Mouse (Mus musculus) liver, embryonic 14.5 days (tissue): Measurements from ENCODE around the gene Snapc4. TPM values are rescaled to one million over a fixed set of nuclear protein-coding genes. Genes with fewer than 3 reads are reported as not detected.

Experiments used
- ATAC-seq: fragments of 200-750 bp; cut with Nextera tagmentation; 2 replicates; pipeline ENCODE4 v1.8.0; 2017; ENCODE audit warnings: moderate number of reproducible peaks, mild to moderate bottlenecking, moderate library complexity; ENCODE audit not compliant: insufficient read depth
- DNase-seq, 3 experiments: peaks; one replicate each; pipeline ENCODE4 v3.0.0-alpha.2; 2012 to 2013; ENCODE audit warnings: low read depth in 3 of 3, low spot score in 3 of 3
- H3K27ac ChIP-seq: fragments of 300-500 bp; sonication (generic); 2 replicates; pipeline ENCODE4 v1.5.1; 2014; ENCODE audit warnings: moderate library complexity, mild to moderate bottlenecking, control low read depth, inconsistent platforms
- H3K27me3 ChIP-seq: fragments of 300-500 bp; sonication (generic); 2 replicates; pipeline ENCODE4 v1.6.1; 2014; ENCODE audit warnings: mild to moderate bottlenecking, low read length, moderate library complexity; ENCODE audit not compliant: control insufficient read depth, insufficient read depth
- H3K36me3 ChIP-seq: fragments of 300-500 bp; sonication (generic); replicated peaks from 2 replicates; pipeline ENCODE4 v1.6.1; 2014; ENCODE audit warnings: low read depth; ENCODE audit not compliant: control insufficient read depth, insufficient read depth
- H3K4me1 ChIP-seq, 2 experiments: fragments of 200-500 bp in 1 of 2; fragments of 300-500 bp in 1 of 2; sonication (generic) in 1 of 2; replicated peaks; 2 replicates each; pipeline ENCODE4 v1.6.1; 2012 to 2014; ENCODE audit warnings: antibody characterized with exemption in 1 of 2, inconsistent platforms in 1 of 2, low read length in 1 of 2; ENCODE audit not compliant: control insufficient read depth in 2 of 2, insufficient read depth in 2 of 2
- H3K4me2 ChIP-seq: fragments of 300-500 bp; sonication (generic); 2 replicates; pipeline ENCODE4 v1.6.1; 2014; ENCODE audit warnings: low read depth, mild to moderate bottlenecking, control low read depth, moderate library complexity
- H3K4me3 ChIP-seq, 2 experiments: fragments of 200-500 bp in 1 of 2; fragments of 300-500 bp in 1 of 2; sonication (generic) in 1 of 2; 2 replicates each; pipeline ENCODE4 v1.5.1; 2012 to 2014; ENCODE audit warnings: low read depth in 2 of 2, low read length in 2 of 2, mild to moderate bottlenecking in 2 of 2, control low read depth in 1 of 2, inconsistent platforms in 1 of 2, moderate library complexity in 1 of 2; ENCODE audit not compliant: insufficient read depth in 1 of 2
- H3K9ac ChIP-seq: fragments of 300-500 bp; sonication (generic); replicated peaks from 2 replicates; pipeline ENCODE4 v1.6.1; 2014; ENCODE audit warnings: mild to moderate bottlenecking, control low read depth, moderate library complexity
- H3K9me3 ChIP-seq: fragments of 300-500 bp; sonication (generic); 2 replicates; pipeline ENCODE4 v1.6.1; 2016; ENCODE audit warnings: low read length, mixed read lengths; ENCODE audit not compliant: control insufficient read depth
- CTCF ChIP-seq: IDR thresholded peaks from 2 replicates; pipeline ENCODE4 v1.5.1; 2016; ENCODE audit warnings: antibody characterized with exemption, low read depth, control low read depth
- EP300 ChIP-seq: IDR thresholded peaks from 2 replicates; pipeline ENCODE4 v1.6.1; 2016; ENCODE audit warnings: antibody characterized with exemption, low read depth
- WGBS: fragments of 180-500 bp; shearing (Covaris S2); extraction: QIAGEN DNeasy Blood & Tissue Kit; methylation state at CpG from one replicate; pipeline ENCODE4 v1.1.7; 2014; ENCODE audit not compliant: insufficient replicate concordance; 5-methylcytosine and 5-hydroxymethylcytosine counted together
- polyA plus RNA-seq, 2 experiments: library from polyadenylated mRNA; depleted of rRNA in 1 of 2; stranded (reverse) in 1 of 2; unstranded in 1 of 2; fragments of >200 nt; fragmentation: Nextera tagmentation in 1 of 2; extraction: Ambion mirVana in 1 of 2; gene quantifications; 2 replicates each; pipeline versions ENCODE4 v1.2.1 to v1.2.3; 2012 to 2014

Gene Snapc4
- polyA plus RNA-seq, 2 experiments: 6.3 to 11.0 TPM

DNA sequence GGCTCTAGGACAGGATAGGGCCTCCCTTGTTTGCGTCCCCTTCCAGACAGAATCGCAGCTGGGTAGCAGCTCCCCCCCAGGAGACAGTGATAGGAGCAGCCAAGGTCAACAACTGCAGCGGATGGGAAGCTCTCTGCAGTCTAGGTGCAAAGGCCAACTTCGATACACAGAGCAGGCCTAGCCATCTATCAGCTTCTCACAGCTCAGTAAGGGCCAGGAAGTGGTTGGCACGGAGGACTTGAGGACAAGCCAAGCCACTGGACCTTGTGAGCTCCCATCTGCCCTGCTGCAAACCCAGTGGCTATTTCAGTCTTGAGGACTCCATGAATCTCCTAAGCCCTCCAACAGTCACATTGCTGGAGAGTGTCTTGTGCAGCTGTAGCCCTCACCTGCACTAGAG lies 19.2 kb upstream of the Snapc4 start:
- Histone ChIP-seq H3K4me3 (no peak overlapping the region), H3K9me3 (no peaks in the 10 kb centered on the region), H3K4me2 (no peak overlapping the region), H3K27me3 (no peaks in the 10 kb centered on the region), H3K4me1 (peaks cover 2 to 10% of the 10 kb centered on the region in 2 experiments; a peak in 2 of 4 replicates), H3K36me3 (peaks cover 45% of the 10 kb centered on the region), H3K27ac (no peak overlapping the region), H3K9ac (no peak overlapping the region)
- TF ChIP-seq CTCF: no peak
- no peak for TF ChIP-seq EP300
- ATAC-seq: peak; percentile 36; the same call in 1 of the 2 replicates
- WGBS: 64% methylated on average over 5 of the region's 5 CpGs
- DNase-seq: no peak

DNA sequence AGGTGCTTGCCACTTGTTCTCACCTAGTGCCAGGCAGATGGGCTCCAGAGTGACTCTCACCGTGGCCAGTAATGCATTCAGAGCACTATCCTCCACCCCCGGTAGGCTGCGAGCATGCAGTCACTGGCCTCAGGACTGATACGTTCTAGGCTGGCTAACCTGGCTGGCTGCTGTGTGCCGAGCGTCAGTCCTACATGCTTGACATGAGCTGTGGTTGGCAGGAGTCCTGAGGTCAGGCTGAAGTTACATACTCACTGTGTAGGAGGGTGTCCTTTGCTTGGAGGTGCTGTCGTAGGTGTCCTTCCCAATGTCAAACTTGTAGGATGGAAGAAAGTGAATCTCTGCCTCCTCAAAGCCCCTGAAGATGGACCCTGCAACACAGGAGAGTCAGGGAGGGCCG lies 18.5 kb upstream of the Snapc4 start:
- Histone ChIP-seq H3K9ac (no peak overlapping the region), H3K9me3 (no peaks in the 10 kb centered on the region), H3K27me3 (no peaks in the 10 kb centered on the region), H3K27ac (no peak overlapping the region), H3K4me3 (no peak overlapping the region), H3K4me1 (peaks cover 2 to 10% of the 10 kb centered on the region in 2 experiments; a peak in 2 of 4 replicates), H3K4me2 (no peak overlapping the region), H3K36me3 (peaks cover 52% of the 10 kb centered on the region)
- no peak for ATAC-seq
- TF ChIP-seq CTCF (no peak), EP300 (no peak)
- DNase-seq: no peak
- WGBS: 77% methylated on average over 8 of the region's 8 CpGs

DNA sequence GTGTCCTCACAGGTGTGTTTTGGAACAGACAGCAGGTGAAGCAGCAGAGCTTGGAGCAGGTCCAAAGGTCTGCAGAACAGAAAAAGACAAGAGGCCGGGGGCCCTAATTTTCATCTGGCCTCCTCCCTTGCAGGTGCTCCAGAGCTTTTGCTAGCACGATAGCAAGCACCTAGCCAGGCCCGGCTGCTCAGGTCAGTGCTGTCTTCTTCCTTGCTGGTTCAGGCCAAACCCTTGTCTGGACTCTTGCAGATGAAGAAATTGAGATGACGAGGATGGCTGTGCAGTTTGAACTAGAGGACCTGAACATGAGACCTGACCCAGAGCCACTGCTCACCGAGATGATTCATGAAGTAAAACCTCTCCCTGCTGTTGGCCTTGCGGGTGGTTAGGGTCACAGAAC lies 11.2 kb upstream of the Snapc4 start:
- no peak overlapping the region for H3K27ac ChIP-seq
- H3K4me3 ChIP-seq: no peak overlapping the region
- peaks cover 3 to 5% of the 10 kb centered on the region in 2 experiments; a peak in 2 of 4 replicates for H3K4me1 ChIP-seq
- no peaks in the 10 kb centered on the region for H3K9me3 ChIP-seq
- WGBS: 80% methylated on average over 6 of the region's 6 CpGs
- no peak overlapping the region for H3K9ac ChIP-seq
- H3K4me2 ChIP-seq: no peak overlapping the region
- H3K27me3 ChIP-seq: no peaks in the 10 kb centered on the region
- DNase-seq: no peak
- TF ChIP-seq EP300 (no peak), CTCF (no peak)
- ATAC-seq: no peak
- H3K36me3 ChIP-seq: peaks cover 67% of the 10 kb centered on the region

DNA sequence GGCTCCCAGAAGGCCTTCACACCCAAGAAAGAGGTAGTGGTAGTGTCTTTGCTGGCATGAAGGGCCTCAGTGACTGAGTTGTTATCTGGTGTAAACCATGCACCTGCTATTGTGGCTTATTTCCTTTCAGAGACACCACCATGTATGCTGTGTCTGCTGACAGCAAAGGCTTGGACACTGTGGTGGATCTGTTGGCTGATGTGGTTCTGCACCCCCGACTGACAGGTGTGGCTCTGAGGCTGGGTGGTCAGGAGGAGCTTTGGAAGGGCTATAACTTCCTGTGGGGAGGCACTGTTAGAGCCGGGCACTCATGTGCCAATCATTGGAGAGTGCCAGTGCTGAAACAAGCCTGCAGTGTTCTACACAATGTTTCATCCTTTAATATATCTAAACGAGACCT lies 10.5 kb upstream of the Snapc4 start:
- DNase-seq: no peak
- Histone ChIP-seq H3K36me3 (peaks cover 66% of the 10 kb centered on the region), H3K27ac (no peak overlapping the region), H3K9ac (no peak overlapping the region), H3K27me3 (no peaks in the 10 kb centered on the region), H3K4me1 (peaks cover 3 to 5% of the 10 kb centered on the region in 2 experiments; a peak in 2 of 4 replicates), H3K4me3 (no peak overlapping the region), H3K9me3 (no peaks in the 10 kb centered on the region), H3K4me2 (peak overlapping the region; percentile 13)
- 55% methylated on average over 3 of the region's 3 CpGs for WGBS
- TF ChIP-seq CTCF (no peak), EP300 (no peak)
- ATAC-seq: no peak

DNA sequence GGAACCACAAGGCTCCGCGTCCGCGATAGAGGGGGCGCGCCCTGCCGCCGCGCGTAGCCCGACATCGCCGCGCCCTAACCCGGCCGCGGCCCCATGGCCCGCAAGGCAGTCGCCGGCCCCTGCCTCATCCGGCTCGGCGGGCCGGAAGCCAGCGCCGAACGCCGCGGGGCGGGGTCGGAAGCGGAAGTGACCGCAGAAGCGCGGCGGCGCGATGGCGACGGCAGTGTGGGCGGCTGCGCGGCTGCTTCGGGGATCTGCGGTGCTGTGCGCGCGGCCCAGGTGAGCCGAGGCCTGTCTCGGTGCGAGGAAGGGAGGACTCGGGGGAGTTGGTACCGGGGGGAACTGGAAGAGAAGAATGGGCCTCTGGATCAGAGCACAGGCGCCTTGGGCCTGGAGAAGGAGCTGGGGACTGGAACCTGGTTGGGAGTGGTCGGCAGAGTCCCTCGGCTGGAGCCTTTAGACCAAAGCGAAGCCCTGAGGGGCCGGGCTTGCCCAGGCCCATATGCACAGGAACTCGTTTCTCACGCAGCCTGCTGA lies 8.8 kb upstream of the Snapc4 start, which contains the start of the genes Entr1 and Pmpca:
TSS of gene Entr1 (minus strand) at position 163 of the 537 bp plus-strand sequence.
TSS of gene Pmpca (plus strand) at position 186 of the 537 bp plus-strand sequence.
- WGBS: 0% methylated on average over 60 of the region's 60 CpGs
- no peaks in the 10 kb centered on the region for H3K9me3 ChIP-seq
- no peaks in the 10 kb centered on the region for H3K27me3 ChIP-seq
- peaks cover 3 to 5% of the 10 kb centered on the region in 2 experiments; a peak in 2 of 4 replicates for H3K4me1 ChIP-seq
- H3K27ac ChIP-seq: peak within 1 kb of the TSS; percentile 26
- peak; percentile 89 for ATAC-seq
- peak within 1 kb of the TSS; percentile 87 to 93 for H3K4me3 ChIP-seq
- peak; percentile 71 to 76 (median 73) for DNase-seq
- H3K9ac ChIP-seq: peak within 1 kb of the TSS; percentile 89
- TF ChIP-seq CTCF: no peak
- no peak for TF ChIP-seq EP300
- H3K36me3 ChIP-seq: peaks cover 64% of the 10 kb centered on the region
- peak within 1 kb of the TSS; percentile 74 for H3K4me2 ChIP-seq
